Mouse (Mus musculus): ENCODE measurements around the gene 4930432K21Rik. TPM values are rescaled to one million over a fixed set of nuclear protein-coding genes. Genes with fewer than 3 reads are reported as not detected.

4930432K21Rik gene
- 0.24 TPM for polyA plus RNA-seq (2012; fragmentation: generic; extraction: Trizol)

DNA sequence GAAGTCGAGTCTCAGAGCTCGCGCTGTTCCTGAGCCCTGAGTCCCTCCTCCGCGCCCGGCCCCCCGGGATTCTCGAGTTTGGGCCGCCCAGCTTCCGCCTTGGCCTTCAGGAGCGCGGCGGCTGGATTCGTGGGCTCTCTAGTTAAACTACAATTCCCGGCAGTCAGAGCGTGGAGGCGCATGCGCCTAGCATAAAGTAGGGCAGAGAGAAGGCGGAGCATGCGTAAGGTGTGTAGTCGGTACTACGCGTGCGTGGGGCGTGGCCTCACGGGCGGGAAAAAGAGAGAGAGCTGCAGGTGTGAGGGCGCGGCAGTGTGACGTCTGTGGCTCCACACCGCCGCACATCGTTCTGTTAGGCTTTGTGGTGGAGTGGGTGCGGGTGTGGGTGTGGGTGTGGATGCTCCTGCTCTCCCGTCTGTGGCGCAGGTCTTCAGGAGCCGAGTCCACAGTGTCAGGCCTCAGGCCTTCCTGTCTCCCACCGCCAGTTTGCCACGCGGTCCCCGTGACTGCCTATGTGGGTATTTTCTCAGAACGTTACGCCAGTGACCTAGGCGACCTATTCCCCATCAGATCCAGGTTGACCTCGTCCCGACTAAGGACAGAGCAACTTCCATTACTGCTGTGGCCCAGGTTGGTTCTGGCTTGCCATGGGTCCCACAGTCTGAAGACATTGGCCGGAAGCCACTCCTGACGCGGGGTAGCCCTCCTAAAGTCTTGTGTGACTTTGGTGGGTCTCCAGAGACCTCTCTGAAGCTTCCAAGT, at the start of gene 4930432K21Rik, which contains the start of gene Cc2d1a:
4930432K21Rik (plus strand) TSS at position 257 of the 762 bp plus-strand sequence.
Cc2d1a (minus strand) TSS at position 168 of the 762 bp plus-strand sequence.
- TF ChIP-seq MYOD1 (IDR thresholded peaks at IDR 0.05; ENCODE audit: control insufficient read depth in 1 of 3, insufficient read length in 2 of 3, low read depth in 2 of 3) (peak in 1 of 3 experiments; percentile 44), POLR2AphosphoS2 (IDR thresholded peaks at IDR 0.05; ENCODE audit: insufficient read length, low read depth) (peak; percentile 73), SRF (IDR thresholded peaks at IDR 0.05; ENCODE audit: control insufficient read depth, insufficient read length, low read depth) (no peak), TCF3 (IDR thresholded peaks at IDR 0.05; ENCODE audit: insufficient read length, low read depth) (no peak), E2F4 (IDR thresholded peaks at IDR 0.05; ENCODE audit: insufficient read depth) (peak; percentile 75), MAX (IDR thresholded peaks at IDR 0.05; ENCODE audit: low read depth) (no peak), CEBPB (IDR thresholded peaks at IDR 0.05; ENCODE audit: insufficient read depth, poor library complexity, severe bottlenecking) (no peak), MYOG (IDR thresholded peaks at IDR 0.05; ENCODE audit: control insufficient read depth in 1 of 3, insufficient read depth in 1 of 3, insufficient read length in 2 of 3, low read depth in 2 of 3) (no peak), REST (IDR thresholded peaks at IDR 0.05; ENCODE audit: insufficient read depth, insufficient read length) (no peak), USF1 (IDR thresholded peaks at IDR 0.05; ENCODE audit: low read depth) (no peak), TCF12 (IDR thresholded peaks at IDR 0.05; ENCODE audit: insufficient read depth, poor library complexity, severe bottlenecking) (no peak), POLR2A (IDR thresholded peaks at IDR 0.05; ENCODE audit: insufficient read length, low read depth) (peak; percentile 68)
- Histone ChIP-seq H3K4me2 (ENCODE audit: low read depth) (peak within 1 kb of the TSS; percentile 79), H3ac (ENCODE audit: control insufficient read depth, insufficient read length) (peak within 1 kb of the TSS; percentile 7), H3K36me3 (ENCODE audit: control insufficient read depth, insufficient read depth) (no peaks in the 10 kb centered on the region), H3K4me3 (peak within 1 kb of the TSS; percentile 70), H3K79me2 (ENCODE audit: control insufficient read depth, insufficient read depth) (peaks cover 4% of the 10 kb centered on the region), H3K27me3 (ENCODE audit: control insufficient read depth, insufficient read depth, insufficient read length) (no peaks in the 10 kb centered on the region)

GRCm38 (mm10) chr8:84098376-84098775, 49.4 kb upstream of the 4930432K21Rik start:
- no peak for TF ChIP-seq E2F4 (IDR thresholded peaks at IDR 0.05; ENCODE audit: insufficient read depth)
- TF ChIP-seq MYOG (IDR thresholded peaks at IDR 0.05; ENCODE audit: control insufficient read depth in 1 of 3, insufficient read depth in 1 of 3, insufficient read length in 2 of 3, low read depth in 2 of 3): no peak
- no peak for TF ChIP-seq TCF3 (IDR thresholded peaks at IDR 0.05; ENCODE audit: insufficient read length, low read depth)
- TF ChIP-seq TCF12 (IDR thresholded peaks at IDR 0.05; ENCODE audit: insufficient read depth, poor library complexity, severe bottlenecking): no peak
- no peak for TF ChIP-seq MYOD1 (IDR thresholded peaks at IDR 0.05; ENCODE audit: control insufficient read depth in 1 of 3, insufficient read length in 2 of 3, low read depth in 2 of 3)
- TF ChIP-seq SRF (IDR thresholded peaks at IDR 0.05; ENCODE audit: control insufficient read depth, insufficient read length, low read depth): no peak
- no peak for TF ChIP-seq POLR2A (IDR thresholded peaks at IDR 0.05; ENCODE audit: insufficient read length, low read depth)
- TF ChIP-seq CEBPB (IDR thresholded peaks at IDR 0.05; ENCODE audit: insufficient read depth, poor library complexity, severe bottlenecking): no peak
- no peak for TF ChIP-seq REST (IDR thresholded peaks at IDR 0.05; ENCODE audit: insufficient read depth, insufficient read length)
- TF ChIP-seq POLR2AphosphoS2 (IDR thresholded peaks at IDR 0.05; ENCODE audit: insufficient read length, low read depth): no peak

GRCm38 (mm10) chr8:84101476-84102270, 46.2 kb upstream of the 4930432K21Rik start:
- Histone ChIP-seq H3K4me3 (no peak overlapping the region), H3K36me3 (ENCODE audit: control insufficient read depth, insufficient read depth) (no peaks in the 10 kb centered on the region)

More at GRCm38 (mm10) chr8:84098376-84098775, 49.4 kb upstream of the 4930432K21Rik start:
- Histone ChIP-seq H3K4me2 (ENCODE audit: low read depth) (no peak overlapping the region), H3K36me3 (ENCODE audit: control insufficient read depth, insufficient read depth) (peaks cover 6% of the 10 kb centered on the region), H3K27me3 (ENCODE audit: control insufficient read depth, insufficient read depth, insufficient read length) (no peaks in the 10 kb centered on the region), H3ac (ENCODE audit: control insufficient read depth, insufficient read length) (no peak overlapping the region), H3K4me3 (no peak overlapping the region), H3K79me2 (ENCODE audit: control insufficient read depth, insufficient read depth) (peaks cover 4% of the 10 kb centered on the region)

GRCm38 (mm10) chr8:84103601-84104000, 44.2 kb upstream of the 4930432K21Rik start:
- peak overlapping the region; percentile 78 for H3K4me2 ChIP-seq (ENCODE audit: low read depth)
- H3K4me3 ChIP-seq: peak overlapping the region; percentile 37
- no peak for TF ChIP-seq TCF3 (IDR thresholded peaks at IDR 0.05; ENCODE audit: insufficient read length, low read depth)
- no peak for TF ChIP-seq MYOG (IDR thresholded peaks at IDR 0.05; ENCODE audit: control insufficient read depth in 1 of 3, insufficient read depth in 1 of 3, insufficient read length in 2 of 3, low read depth in 2 of 3)
- no peak for TF ChIP-seq MAX (IDR thresholded peaks at IDR 0.05; ENCODE audit: low read depth)
- TF ChIP-seq POLR2AphosphoS2 (IDR thresholded peaks at IDR 0.05; ENCODE audit: insufficient read length, low read depth): no peak
- TF ChIP-seq CEBPB (IDR thresholded peaks at IDR 0.05; ENCODE audit: insufficient read depth, poor library complexity, severe bottlenecking): no peak
- TF ChIP-seq TCF12 (IDR thresholded peaks at IDR 0.05; ENCODE audit: insufficient read depth, poor library complexity, severe bottlenecking): no peak
- TF ChIP-seq SRF (IDR thresholded peaks at IDR 0.05; ENCODE audit: control insufficient read depth, insufficient read length, low read depth): no peak
- TF ChIP-seq POLR2A (IDR thresholded peaks at IDR 0.05; ENCODE audit: insufficient read length, low read depth): no peak
- TF ChIP-seq USF1 (IDR thresholded peaks at IDR 0.05; ENCODE audit: low read depth): no peak
- no peak for TF ChIP-seq E2F4 (IDR thresholded peaks at IDR 0.05; ENCODE audit: insufficient read depth)
- no peak for TF ChIP-seq MYOD1 (IDR thresholded peaks at IDR 0.05; ENCODE audit: control insufficient read depth in 1 of 3, insufficient read length in 2 of 3, low read depth in 2 of 3)
- TF ChIP-seq REST (IDR thresholded peaks at IDR 0.05; ENCODE audit: insufficient read depth, insufficient read length): no peak
- peaks cover 13% of the 10 kb centered on the region for H3K79me2 ChIP-seq (ENCODE audit: control insufficient read depth, insufficient read depth)
- no peaks in the 10 kb centered on the region for H3K36me3 ChIP-seq (ENCODE audit: control insufficient read depth, insufficient read depth)
- H3ac ChIP-seq (ENCODE audit: control insufficient read depth, insufficient read length): peak overlapping the region; percentile 16
- no peaks in the 10 kb centered on the region for H3K27me3 ChIP-seq (ENCODE audit: control insufficient read depth, insufficient read depth, insufficient read length)

More at GRCm38 (mm10) chr8:84101476-84102270, 46.2 kb upstream of the 4930432K21Rik start:
- H3K79me2 ChIP-seq (ENCODE audit: control insufficient read depth, insufficient read depth): peaks cover 13% of the 10 kb centered on the region
- no peak overlapping the region for H3ac ChIP-seq (ENCODE audit: control insufficient read depth, insufficient read length)
- TF ChIP-seq POLR2A (IDR thresholded peaks at IDR 0.05; ENCODE audit: insufficient read length, low read depth) (peak; percentile 17), MAX (IDR thresholded peaks at IDR 0.05; ENCODE audit: low read depth) (no peak)
- no peaks in the 10 kb centered on the region for H3K27me3 ChIP-seq (ENCODE audit: control insufficient read depth, insufficient read depth, insufficient read length)
- no peak overlapping the region for H3K4me2 ChIP-seq (ENCODE audit: low read depth)
